Mouse (Mus musculus): Measurements from ENCODE around the gene Rbm34.

The Rbm34 gene

DNA sequence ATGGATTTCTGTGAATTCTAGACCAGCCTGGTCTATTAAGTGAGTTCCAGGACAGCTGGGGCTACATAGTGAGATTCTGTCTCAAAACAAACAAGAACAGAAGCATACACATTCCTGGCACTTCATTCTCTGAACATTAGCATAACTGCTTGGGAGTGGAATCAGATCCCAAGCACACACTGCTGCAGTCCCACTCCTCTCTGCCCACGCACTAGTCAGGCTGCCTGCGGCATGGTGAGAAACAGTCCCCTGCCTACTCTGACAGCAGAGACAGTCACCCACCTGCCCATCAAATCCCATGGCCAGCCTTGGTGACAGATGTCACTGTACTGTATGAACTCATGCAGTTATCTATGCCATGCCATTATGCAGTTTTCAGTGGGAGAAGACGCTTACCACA, 9.4 kb downstream of the Rbm34 start:
- DNase-seq (ENCODE audit: low spot score in 2 of 2): no peak

DNA sequence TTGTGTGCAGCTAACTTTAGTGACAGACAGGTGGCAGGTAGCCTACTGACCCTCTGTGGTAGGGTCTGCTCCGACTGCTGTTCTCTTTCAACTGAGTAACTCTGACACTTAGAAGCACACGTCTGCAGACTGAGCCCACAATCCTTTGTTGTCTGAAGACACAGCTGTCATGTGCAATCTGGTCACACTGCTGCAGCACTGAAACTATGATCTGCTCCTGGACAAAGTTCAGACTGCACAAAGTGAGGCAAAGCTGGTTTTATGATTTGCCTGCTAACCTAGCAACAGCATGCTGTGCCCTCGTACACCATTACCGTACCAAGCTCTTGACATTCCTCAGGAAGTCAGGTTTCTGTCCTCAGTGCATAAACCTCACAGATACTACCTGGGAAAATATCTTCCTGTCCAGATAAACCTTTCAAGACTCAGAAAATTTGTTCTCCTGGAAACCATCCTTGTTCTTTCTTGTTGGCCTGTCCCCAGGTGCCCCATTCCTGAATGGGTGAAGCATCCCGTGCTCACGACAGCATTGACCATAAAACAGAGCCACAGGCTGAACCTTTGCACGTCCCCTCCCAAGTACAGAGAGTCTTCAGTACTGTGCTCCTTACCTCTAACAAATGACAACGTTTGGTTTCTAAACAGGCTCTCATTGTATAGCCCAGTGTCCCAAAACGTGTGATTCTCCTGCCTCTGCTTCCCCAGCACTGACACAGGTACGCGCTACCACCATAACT, 18.8 kb downstream of the Rbm34 start:
- DNase-seq (ENCODE audit: low spot score in 2 of 2): no peak

DNA sequence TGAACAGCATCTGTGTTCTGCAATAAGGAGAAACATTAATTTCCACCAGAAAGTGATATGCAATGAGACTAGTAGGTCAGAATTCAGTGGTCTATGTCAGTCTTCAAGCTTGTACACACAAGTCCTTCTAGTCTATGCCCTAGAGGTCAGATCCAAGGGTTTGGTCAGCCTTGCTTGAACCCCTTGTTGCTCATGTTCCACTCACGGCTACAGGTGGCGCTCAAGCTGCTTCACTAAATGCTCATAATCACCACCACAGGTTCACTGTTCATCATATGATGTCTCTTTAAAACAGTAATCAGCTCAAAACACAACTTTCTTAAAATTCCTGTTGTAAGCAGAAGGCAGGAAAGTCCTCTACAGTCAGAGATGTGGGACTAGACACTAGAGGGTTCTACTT, 21.3 kb downstream of the Rbm34 start:
- DNase-seq (ENCODE audit: low spot score in 2 of 2): no peak

DNA sequence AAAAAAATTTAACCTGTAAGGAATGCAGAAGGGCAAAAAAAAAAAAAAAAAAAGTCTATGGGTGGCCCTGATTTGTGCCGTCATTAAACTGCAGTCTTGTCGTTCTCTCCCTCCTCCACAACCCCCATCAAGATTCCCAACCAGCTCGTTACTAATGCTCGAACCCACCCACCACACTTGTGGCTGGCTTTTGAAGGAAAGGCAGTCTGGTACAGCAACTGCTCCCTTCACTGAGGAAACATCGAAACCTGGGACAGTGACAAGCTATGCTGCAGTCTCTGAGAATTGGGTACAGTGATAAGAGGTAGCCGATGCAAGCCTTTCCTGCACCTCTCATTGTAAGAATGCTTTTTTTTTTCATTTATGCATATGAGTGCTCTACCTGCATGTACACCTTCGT, 24.4 kb downstream of the Rbm34 start:
- no peak for DNase-seq (ENCODE audit: low spot score in 2 of 2)

DNA sequence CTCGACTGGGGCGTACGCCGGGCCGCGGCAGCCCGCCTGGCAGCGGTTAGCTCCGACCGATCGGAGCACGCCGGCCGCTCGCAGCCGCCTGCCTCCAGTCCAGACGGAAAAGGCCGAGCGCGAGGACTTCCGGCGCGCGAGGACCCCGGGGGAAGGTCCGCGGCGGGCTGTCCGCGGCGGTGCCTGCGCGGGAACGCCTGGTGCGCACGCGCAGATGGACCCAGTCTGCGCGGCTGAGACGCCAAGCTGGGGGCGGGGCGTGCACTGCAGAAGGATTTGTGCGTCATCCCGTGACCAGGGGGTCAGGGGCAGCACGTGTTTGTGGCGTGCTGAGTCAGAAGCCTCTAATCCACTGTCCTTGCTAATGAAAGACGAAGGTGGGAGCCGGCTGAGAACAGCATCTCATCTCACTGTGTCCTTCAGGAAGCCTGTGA, 25.1 kb downstream of the Rbm34 start, which contains the start of gene Tomm20:
Gene Tomm20, minus strand, starts transcription at position 115 of the 434 bp plus-strand sequence.
- DNase-seq (ENCODE audit: low spot score in 2 of 2): peak; percentile 93 to 98

DNA sequence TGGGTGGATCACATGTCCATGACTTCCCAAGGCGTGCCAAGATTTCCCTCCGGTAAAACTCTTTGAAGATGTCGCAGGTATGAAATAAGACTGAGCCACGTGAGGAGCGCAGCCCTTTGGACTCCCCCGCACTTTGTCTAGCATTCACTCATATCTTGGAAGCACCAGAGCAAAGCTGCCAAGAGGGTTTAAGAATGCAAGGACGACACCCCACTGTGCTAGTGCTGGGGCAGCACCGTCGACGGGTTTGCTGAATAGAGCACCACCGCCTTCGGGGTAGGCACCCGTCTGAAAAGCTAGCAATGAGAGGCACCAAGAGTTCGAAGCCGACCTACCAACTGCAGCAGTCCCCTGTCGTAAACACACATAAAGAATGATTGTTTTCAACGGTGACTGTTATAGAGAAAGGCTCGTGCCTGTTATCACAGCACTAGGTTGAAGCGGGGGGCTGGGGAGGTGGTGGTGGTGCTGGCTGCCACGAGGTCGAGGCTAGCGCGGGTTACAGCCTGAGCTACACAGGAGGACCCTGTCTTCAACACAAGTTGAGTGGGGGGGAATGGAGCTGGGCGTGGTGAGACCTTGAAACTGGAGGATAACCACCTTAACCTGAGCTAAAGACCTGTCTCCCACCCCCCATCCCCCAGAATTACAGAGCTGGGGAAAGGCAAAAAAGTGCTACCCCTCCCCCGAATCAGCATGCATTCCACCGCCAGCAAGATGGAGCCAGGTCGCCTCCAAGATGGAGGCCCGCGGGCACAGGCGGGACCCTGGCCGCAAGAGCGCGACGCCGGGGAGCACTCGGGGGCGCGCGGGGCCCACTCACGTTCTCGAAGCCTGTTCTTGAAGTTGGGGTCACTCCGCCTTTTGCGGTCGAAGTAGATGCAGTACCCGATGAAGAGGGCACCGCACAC, 25.8 kb downstream of the Rbm34 start:
- peak; percentile 25 to 72 for DNase-seq (ENCODE audit: low spot score in 2 of 2)

DNA sequence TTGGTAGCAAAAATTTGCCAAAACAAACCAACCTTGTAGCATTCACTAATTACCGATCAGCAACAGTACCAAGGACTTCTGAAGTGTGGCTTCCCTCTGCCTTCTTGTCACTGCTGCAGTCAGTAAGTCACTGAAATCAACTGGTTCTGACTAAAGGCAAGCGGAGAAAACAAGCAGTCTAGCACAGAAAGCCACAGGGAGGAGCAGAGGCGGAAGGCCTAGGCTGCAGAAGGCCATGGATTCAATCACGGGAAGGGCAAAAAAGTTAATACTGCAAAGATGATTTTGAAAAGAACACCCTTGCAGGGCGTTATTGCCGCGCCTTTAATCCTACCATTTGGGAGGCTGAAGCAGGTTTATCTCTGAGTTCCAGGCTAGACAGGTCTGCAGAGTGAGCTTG, 27.3 kb downstream of the Rbm34 start:
- no peak for DNase-seq (ENCODE audit: low spot score in 2 of 2)

DNA sequence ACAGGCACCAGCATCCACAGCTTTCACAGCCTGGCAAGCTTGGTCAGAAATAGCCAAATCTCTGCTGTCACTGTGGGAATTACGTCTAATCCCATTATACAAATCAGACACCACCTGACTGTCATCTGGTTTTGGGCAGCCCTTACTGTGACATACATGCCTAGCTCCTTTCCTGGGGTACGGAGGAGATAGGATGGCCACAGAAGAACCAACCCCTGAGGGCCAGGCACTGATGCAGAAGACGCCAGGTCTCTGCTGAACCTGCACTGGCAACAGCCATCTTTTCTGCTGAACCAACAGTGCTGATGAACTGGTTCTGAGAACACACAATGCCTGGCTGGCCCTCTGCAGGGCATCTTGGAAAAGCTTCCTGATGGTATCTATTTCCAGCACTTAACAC, 33.5 kb downstream of the Rbm34 start:
- DNase-seq (ENCODE audit: low spot score in 2 of 2): no peak

DNA sequence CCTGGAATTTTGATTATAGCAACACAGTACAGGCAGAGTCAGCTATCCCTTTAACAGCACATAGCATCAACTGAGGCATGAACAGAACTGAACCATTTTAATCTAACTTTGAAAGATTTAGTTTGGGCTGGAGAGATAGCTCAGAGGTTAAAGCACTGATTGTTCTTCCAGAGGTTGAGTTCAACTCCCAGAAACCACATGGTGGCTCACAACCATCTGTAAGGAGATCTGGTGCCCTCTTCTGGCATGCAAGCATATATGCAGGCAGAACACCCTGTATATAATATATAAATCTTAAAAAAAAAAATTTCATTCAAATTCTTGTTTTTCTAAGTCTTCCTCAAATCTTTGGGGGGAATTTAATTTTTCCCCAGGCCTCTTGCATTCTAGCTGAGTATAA, 34.9 kb downstream of the Rbm34 start:
- DNase-seq (ENCODE audit: low spot score in 2 of 2): no peak

DNA sequence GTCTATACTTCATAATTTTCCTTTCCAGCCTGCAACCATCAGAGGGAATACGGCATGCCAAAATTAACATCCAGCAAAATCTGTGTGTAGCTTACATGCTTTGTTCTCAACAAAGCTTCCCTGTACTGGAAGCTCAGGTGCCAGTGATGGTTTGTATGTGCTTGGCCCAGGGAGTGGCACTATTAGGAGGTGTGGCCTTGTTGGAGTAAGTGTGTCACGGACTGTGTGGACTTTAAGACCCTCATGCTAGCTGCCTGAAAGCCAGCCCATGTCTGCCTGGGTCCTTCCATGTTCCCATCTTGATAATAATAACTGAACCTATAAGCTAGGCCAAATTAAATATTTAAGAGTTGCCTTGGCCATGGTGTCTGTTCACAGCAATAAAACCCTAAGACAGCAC, 35.5 kb downstream of the Rbm34 start:
- no peak for DNase-seq (ENCODE audit: low spot score in 2 of 2)

DNA sequence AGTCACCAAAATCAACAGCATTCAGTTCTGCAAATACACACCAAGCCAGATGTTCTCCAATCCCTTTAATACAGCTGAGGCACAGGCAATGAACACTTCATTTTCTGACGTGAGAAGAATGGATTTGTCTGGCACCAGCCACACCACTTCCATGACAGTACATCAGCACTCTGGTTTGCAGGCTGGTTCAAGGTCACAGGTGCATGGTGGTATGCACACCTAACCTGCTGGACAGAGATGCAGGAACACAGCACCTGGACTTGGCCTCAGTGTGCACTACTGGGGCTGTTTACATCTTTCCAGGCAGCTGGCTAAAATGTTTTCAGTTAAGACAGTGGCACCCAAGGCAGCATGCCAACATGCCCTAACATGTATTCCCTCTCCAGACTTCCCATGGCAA, 38.2 kb downstream of the Rbm34 start:
- DNase-seq (ENCODE audit: low spot score in 2 of 2): no peak

DNA sequence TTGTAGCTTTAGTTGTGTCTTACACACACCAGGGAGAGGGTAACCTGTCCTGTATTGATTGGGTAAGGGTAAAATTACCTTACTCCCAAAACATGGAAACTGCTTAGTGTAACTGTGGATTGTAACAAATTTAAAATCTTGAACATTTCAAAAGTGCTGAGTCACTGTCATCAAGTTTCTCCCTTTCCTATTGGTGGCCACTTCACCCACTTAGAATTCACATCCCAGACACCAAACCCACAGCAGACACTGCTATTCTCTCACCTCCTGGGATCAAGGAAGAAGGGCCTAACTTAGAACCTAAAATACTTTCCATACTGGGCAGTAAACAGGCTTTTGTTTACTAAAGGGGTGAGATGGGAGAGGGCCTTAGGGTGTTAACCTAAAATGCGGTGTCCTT, 38.6 kb downstream of the Rbm34 start:
- no peak for DNase-seq (ENCODE audit: low spot score in 2 of 2)

DNA sequence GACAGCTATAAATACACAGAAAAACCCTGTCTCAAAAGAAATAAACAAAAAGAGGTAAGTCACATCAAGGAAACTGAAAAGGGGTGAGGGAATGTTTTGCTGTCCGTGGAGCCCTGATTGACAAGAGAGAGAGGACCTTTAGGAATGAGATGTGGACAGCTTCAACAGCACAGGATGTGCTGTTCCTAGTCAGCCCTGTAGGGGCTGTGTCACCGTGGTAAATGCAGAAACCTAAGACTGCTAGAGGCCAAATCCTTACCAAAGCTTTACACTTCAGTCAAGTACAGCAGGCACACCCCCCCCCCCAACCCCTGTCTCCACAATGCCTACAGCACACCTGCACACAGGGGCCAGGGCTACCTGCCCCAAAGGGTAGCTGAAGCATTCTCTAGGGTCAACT, 39.2 kb downstream of the Rbm34 start:
- no peak for DNase-seq (ENCODE audit: low spot score in 2 of 2)

DNA sequence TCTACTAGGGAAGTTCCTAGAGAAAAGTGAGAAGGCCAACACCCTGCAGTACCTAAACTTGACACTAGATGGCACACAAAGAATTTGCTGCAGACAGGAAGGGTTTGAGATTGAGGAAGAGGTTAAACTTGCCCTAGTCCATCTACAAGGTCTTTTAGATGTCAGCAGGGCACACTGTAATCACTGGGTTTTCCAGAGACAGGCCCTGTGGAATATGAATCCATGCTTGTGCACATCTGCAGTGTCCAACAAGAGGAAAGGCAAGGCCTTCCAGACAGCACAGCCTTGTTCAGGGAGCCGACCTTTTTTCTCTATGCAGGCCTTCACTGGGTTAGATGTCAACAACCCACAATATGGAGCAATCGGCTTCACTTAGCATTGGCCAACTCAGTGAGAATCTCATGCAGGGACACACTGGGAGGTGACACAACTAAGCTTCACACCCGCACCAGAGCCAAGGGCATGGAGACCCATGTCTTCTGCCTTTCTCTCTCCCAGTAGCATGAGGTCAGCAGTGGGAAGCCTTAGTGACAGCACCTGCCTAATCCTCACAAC, 41.2 kb downstream of the Rbm34 start:
- peak; percentile 73 to 88 for DNase-seq (ENCODE audit: low spot score in 2 of 2)

DNA sequence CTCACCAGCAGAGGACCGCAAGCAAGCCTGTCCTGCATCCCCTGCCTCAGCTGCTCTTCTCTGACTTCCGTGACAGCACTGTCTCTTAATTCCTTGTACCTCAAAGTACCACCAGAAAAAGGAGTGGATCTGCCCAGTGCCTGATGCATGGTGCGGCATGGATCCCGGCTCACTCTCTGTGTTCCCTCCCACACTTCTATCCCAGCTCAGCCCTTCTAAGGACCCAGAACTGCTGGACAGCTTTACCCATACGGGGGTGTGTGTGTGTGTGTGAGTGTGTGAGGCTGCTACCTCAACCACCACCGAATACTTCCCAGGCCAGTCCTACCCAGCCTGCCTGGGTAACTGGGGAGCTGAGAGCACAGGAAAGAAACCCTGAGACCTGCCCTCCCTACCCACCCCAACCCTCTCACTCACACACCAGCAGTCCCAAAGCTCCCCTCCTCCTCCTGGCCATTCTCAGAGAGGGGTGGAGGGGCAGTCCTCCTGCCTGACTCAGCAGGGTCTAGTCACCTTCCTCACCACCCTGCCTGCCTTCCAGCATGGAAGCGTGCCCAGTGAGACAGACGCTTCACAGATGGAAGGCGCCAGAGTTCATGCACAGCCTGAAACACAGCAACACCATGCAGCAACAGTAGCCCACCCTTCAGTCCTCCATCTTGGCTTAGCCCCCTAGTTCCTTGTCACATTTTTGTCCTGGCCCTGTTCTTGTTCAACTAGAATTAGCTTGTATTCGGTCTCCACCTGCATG, 41.9 kb downstream of the Rbm34 start:
- DNase-seq (ENCODE audit: low spot score in 2 of 2): no peak

DNA sequence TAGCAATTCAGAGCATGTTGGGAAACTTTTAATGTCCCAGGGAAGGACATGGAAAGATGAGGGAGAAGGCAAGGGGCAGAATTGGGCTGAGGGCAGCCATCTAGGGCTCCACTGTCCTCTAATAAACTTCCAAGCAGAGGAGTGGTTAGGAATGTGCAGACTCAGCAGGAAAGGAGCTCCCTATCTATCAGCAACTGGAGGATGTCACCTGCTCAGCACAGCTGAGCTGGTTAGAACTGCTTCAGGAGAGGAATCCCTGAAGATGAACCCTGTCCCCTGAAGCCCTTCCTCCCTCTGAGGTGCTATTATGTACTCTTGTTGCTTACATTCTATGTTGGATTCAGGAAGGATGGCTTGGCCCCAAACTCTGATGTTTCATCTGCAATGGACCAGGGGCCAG, 42.8 kb downstream of the Rbm34 start:
- DNase-seq (ENCODE audit: low spot score in 2 of 2): no peak

DNA sequence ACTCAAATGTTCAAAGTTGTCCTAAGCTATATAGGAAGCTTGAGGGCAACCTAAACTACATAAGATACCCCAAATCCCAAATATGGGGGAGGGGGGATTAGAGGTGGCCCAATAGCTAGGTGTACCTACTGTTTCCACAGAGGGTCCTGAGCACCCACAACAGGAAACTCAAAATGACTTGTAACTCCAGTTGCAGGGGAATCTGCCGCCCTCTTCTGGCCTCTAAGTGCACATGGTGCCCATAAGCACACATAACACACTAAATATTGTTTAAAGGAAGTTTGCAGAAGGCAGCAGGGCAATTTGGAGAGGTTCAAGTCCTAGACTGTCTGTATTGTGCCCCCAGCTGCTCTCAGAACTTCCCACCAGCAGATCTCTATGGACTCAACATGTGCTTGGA, 43.8 kb downstream of the Rbm34 start:
- no peak for DNase-seq (ENCODE audit: low spot score in 2 of 2)

DNA sequence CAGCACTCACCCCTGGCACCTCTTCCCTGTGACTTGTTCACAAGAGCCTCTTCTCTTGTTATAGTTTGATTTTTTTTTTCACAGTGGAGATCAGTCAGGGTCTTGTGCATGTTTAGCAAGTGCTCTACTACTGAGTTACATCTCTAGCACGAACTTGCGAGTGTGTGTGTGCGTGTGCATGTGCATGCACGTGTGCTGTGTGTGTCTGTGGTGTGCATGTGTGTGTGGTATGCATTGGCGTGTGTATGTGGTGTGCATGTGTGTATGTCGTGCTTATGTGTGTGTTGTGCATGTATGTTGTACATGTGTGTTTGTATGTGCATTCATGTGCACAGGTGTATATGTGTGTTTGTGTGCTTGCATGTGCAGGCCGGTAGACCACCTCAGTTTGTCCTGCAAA, 47.9 kb downstream of the Rbm34 start:
- DNase-seq (ENCODE audit: low spot score in 2 of 2): no peak

DNA sequence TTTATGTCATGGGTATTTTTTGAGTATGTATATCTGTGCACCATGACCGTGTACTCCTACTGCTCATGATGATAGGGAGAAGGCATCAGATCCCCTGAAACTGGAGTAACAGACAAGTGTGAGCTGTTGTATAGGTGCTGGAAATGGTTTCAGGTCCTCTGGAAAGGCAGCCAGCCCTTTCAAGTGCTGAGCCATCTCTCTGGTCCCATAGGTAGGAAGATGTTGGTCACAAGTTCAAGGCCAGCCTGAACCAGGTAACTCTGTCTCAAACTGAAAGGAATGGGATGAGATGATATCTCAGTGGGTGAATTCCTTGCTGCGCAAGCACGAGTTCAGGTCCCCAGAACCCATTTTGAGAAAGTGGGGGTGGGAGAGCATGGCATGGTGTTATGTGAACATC, 49.4 kb downstream of the Rbm34 start:
- DNase-seq (ENCODE audit: low spot score in 2 of 2): no peak

DNA sequence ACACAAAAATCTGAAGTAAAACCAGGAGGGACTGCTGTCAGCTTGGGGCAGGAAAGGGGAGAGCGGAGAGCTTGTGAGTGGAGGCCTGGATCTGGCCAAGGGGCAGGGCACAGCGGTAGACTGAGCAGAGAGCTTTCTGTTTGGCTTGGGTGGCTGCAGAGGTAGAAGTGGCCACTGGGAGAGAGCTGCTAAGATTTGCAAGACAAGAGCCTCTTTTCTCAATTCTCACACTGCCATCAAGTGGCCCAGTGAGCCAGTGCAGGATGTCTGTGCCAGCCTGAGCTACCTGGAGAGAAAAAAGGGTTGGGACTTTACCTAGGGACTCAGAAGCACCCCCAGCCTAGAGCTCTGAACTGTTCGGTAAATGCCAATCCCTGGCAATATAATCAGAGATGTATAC, 50.0 kb downstream of the Rbm34 start:
- DNase-seq (ENCODE audit: low spot score in 2 of 2): peak in 1 of 2 experiments; percentile 59

DNA sequence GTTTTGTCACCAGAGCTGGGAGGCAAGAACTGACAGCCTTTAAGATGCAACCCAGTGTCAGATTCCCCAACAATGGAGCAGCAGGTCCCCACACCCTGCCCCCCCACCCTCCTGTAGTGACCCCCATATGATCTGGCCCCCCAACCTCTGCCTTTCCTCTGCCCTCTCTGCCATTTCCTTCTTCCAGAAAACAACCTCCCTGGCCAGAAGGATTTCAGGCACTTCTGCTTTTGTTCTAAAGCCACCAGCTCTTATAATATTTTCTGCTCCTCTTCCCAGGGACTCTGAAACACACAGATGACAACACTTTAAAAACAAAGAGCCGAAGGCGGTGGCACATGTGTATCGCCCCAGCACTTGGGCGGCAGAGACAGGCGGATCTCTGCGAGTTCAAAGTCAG, 50.5 kb downstream of the Rbm34 start:
- DNase-seq (ENCODE audit: low spot score in 2 of 2): no peak

DNA sequence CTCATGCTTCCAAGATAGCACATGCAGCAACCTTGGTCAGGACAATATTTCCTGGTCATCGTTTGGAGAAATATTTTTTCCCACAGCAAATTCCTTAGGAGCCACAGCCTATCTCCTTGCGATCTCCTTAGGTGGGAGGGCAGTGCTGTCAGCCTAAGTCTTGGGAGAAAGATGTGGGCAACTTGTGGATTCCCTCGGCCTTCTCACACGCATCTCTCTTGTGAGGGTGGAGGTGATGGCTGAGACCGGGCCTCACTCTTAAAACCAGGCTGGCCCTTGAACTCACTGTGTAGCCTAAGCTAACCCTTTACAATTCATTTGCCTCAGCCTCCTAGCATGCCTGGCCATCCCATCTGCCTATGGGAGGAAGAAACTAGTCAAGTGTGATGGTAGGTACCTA, 51.2 kb downstream of the Rbm34 start:
- DNase-seq (ENCODE audit: low spot score in 2 of 2): peak in 1 of 2 experiments; percentile 51
